Mouse (Mus musculus) forebrain, embryonic 14.5 days (tissue): ENCODE data around the gene Rps18. TPM values are rescaled to one million over a fixed set of nuclear protein-coding genes. Genes with fewer than 3 reads are reported as not detected.

Experiments used
- ATAC-seq: fragments of 200-750 bp; cut with Nextera tagmentation; 2 replicates; pipeline ENCODE4 v1.8.0; 2017; ENCODE audit warnings: mild to moderate bottlenecking, moderate library complexity
- DNase-seq: peaks from one replicate; pipeline ENCODE4 v3.0.0-alpha.2; 2015; ENCODE audit warnings: low spot score
- H3K27ac ChIP-seq: fragments of 300-500 bp; sonication (generic); 2 replicates; pipeline ENCODE4 v1.5.1; 2014; ENCODE audit warnings: low read depth, mild to moderate bottlenecking, control low read depth, low read length, moderate library complexity
- H3K27me3 ChIP-seq: fragments of 300-500 bp; sonication (generic); replicated peaks from 2 replicates; pipeline ENCODE4 v1.6.1; 2014; ENCODE audit warnings: low read length, control low read depth, mixed read lengths; ENCODE audit not compliant: control insufficient read depth, insufficient read depth
- H3K36me3 ChIP-seq: fragments of 300-500 bp; sonication (generic); 2 replicates; pipeline ENCODE4 v1.6.1; 2014; ENCODE audit warnings: low read length, control low read depth; ENCODE audit not compliant: control insufficient read depth, insufficient read depth
- H3K4me1 ChIP-seq: fragments of 300-500 bp; sonication (generic); 2 replicates; pipeline ENCODE4 v1.6.1; 2014; ENCODE audit warnings: antibody characterized with exemption, low read length, control low read depth; ENCODE audit not compliant: control insufficient read depth, insufficient read depth
- H3K4me2 ChIP-seq: fragments of 300-500 bp; sonication (generic); 2 replicates; pipeline ENCODE4 v1.6.1; 2014; ENCODE audit warnings: mild to moderate bottlenecking, control low read depth, low read length
- H3K4me3 ChIP-seq: fragments of 300-500 bp; sonication (generic); 2 replicates; pipeline ENCODE4 v1.5.1; 2014; ENCODE audit warnings: low read depth, low read length, control low read depth
- H3K9ac ChIP-seq: fragments of 300-500 bp; sonication (generic); 2 replicates; pipeline ENCODE4 v1.6.1; 2014; ENCODE audit warnings: mild to moderate bottlenecking, low read length, control low read depth, moderate library complexity
- H3K9me3 ChIP-seq: fragments of 300-500 bp; sonication (generic); replicated peaks from 2 replicates; pipeline ENCODE4 v1.6.1; 2016; ENCODE audit warnings: low read length, control low read depth, mixed read lengths; ENCODE audit not compliant: control insufficient read depth
- WGBS: fragments of 180-500 bp; shearing (Covaris S2); extraction: QIAGEN DNeasy Blood & Tissue Kit; methylation state at CpG from one replicate; pipeline ENCODE4 v1.1.7; 2014; 5-methylcytosine and 5-hydroxymethylcytosine counted together
- polyA plus RNA-seq: library from polyadenylated mRNA; unstranded; fragments of >200 nt; fragmentation: Nextera tagmentation; extraction: Ambion mirVana; gene quantifications from 2 replicates; pipeline ENCODE4 v1.2.1, GENCODE M21; 2014

The Rps18 gene
- polyA plus RNA-seq, 1 experiment from 2014 or later: 1,419 TPM

DNA sequence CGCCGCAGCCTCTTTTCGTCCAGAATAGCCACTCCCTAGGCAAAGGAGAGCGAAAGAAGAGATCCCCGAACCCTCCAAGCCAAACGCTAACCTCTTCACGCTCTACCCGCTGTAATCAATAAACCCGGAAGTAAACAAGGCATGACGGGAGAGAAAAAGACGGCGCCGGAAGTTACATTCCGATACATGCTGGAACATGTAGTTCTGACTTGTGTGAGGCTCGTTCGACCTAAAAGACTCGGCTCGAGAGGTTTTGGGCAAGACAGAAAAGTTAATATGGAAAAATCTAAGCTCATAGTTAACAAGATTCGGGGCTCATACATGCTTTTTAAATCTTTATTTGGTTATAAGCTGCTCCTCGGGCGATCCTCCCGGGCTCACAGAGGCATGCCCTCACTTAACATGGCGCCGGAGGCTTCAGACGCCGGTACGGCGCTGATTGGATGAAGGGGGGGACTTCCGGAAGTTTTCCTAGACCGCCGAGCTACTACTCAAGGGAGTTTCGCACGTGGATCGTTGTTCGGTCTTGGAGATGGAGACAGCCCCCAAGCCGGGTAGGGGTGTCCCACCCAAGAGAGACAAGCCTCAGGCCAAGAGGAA is 15.5 kb downstream of the Rps18 start, which contains the start of the genes Pfdn6 and Wdr46:
Gene Pfdn6, minus strand, starts transcription at position 138 of the 600 bp plus-strand sequence.
Gene Wdr46, plus strand, starts transcription at position 455 of the 600 bp plus-strand sequence.
- Histone ChIP-seq H3K27ac (no peak within 1 kb of the TSS), H3K4me2 (peak within 1 kb of the TSS; percentile 94), H3K36me3 (peaks cover 58% of the 10 kb centered on the region), H3K4me3 (peak within 1 kb of the TSS; percentile 62), H3K9me3 (no peaks in the 10 kb centered on the region), H3K9ac (peak within 1 kb of the TSS; percentile 68), H3K4me1 (peaks cover 10% of the 10 kb centered on the region), H3K27me3 (no peaks in the 10 kb centered on the region)
- under 1% methylated on average over 36 of the region's 36 CpGs for WGBS
- peak; percentile 95 for ATAC-seq
- peak; percentile 97 for DNase-seq

DNA sequence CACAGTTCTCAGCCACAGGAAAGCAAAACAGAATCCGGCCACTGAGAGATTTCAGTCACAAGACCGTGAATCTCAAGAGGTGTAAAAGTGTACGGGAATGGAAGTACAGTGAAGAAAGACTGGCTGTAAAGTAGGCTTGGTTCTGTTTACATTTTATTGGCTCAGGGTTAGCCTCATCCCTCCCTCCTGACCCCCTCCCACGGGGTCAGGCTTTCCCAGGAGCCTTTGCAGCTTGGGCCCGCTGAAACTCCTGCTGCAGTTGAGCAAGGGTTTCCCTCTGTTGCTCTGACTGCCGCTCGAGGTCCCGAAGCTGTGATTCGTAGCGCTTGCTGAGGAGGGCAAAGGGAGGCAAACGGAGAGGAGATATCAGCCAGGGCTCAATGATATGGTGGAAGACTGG is 17.0 kb downstream of the Rps18 start:
- no peak overlapping the region; the same call in 1 of the 2 replicates for H3K9ac ChIP-seq
- 90% methylated on average over 11 of the region's 11 CpGs for WGBS
- no peak overlapping the region; the same call in 1 of the 2 replicates for H3K4me2 ChIP-seq
- peaks cover 53% of the 10 kb centered on the region for H3K36me3 ChIP-seq
- H3K27me3 ChIP-seq: no peaks in the 10 kb centered on the region
- DNase-seq (no peak), ATAC-seq (no peak)
- no peaks in the 10 kb centered on the region for H3K9me3 ChIP-seq
- 0 out of 2 replicates have a peak overlapping the region, but pooled peaks have one; percentile 62 for H3K4me3 ChIP-seq
- no peak overlapping the region for H3K27ac ChIP-seq
- H3K4me1 ChIP-seq: peaks cover 10% of the 10 kb centered on the region

DNA sequence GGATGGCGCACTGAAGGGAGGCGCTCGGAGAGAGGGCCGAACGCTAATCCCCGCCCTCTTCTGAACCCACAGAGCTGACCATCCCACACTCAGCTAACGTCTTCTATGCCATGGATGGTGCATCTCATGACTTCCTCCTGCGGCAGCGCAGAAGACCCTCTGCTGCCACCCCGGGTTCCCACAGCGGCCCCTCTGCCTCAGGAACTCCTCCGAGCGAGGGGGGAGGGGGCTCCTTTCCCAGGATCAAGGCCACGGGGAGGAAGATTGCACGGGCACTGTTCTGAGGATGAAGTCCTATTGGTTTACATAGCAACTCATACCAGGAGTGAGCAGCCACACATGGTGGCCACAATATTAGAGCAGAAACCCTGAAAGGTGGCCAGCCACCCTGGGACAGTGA is 18.8 kb downstream of the Rps18 start:
- Histone ChIP-seq H3K27ac (no peak overlapping the region), H3K36me3 (peaks cover 58% of the 10 kb centered on the region), H3K9me3 (no peaks in the 10 kb centered on the region), H3K4me2 (no peak overlapping the region), H3K27me3 (no peaks in the 10 kb centered on the region), H3K4me1 (peaks cover 10% of the 10 kb centered on the region), H3K4me3 (no peak overlapping the region), H3K9ac (no peak overlapping the region)
- ATAC-seq (no peak), DNase-seq (no peak)
- 90% methylated on average over 15 of the region's 15 CpGs for WGBS

DNA sequence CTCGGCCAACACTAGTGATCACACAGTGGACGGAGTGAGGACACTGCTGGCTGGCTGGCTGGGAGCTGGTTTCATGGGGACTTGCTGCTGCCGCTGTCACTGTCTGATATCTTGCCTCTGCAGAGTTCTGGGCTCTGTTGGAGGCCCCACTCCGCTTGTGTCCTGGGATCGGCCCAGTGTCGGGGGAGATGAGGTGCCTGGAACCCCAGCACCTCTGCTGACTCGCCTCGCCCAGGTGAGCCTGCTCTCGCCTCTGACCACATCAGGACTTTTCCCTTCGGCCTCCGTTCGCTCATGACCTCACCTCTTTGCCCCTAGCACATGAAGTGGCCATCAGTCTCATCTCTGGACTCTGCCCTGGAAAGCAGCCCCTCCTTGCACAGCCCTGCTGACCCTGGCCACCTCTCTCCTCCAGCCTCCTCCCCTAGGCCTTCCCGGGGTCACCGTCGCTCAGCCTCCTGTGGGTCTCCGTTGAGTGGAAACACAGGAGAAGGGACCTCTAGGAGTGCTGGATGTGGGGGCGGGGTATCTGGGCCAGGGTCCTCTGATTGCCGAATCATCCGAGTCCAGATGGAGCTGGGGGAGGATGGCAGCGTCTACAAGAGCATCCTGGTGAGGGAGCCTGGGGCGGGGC is 20.3 kb downstream of the Rps18 start:
- Histone ChIP-seq H3K4me2 (no peak overlapping the region), H3K27ac (no peak overlapping the region), H3K4me1 (peaks cover 12% of the 10 kb centered on the region), H3K4me3 (no peak overlapping the region), H3K9me3 (no peaks in the 10 kb centered on the region), H3K27me3 (no peaks in the 10 kb centered on the region), H3K36me3 (peaks cover 56% of the 10 kb centered on the region), H3K9ac (no peak overlapping the region)
- 86% methylated on average over 21 of the region's 21 CpGs for WGBS
- no peak for ATAC-seq
- no peak for DNase-seq

- Histone ChIP-seq H3K27me3 (no peaks in the 10 kb centered on the region), H3K4me2 (no peak overlapping the region), H3K36me3 (peaks cover 47% of the 10 kb centered on the region), H3K4me3 (no peak overlapping the region), H3K9ac (no peak overlapping the region), H3K27ac (no peak overlapping the region), H3K4me1 (peaks cover 13% of the 10 kb centered on the region), H3K9me3 (no peaks in the 10 kb centered on the region)
- DNase-seq (no peak), ATAC-seq (no peak)
- WGBS: 90% methylated on average over 15 of the region's 15 CpGs
These were observed 22.8 kb downstream of the Rps18 start for GRCm38 (mm10) chr17:33932970-33933369.

GRCm38 (mm10) chr17:33932448-33932847 is 23.4 kb downstream of the Rps18 start:
- WGBS: 89% methylated on average over 14 of the region's 14 CpGs

DNA sequence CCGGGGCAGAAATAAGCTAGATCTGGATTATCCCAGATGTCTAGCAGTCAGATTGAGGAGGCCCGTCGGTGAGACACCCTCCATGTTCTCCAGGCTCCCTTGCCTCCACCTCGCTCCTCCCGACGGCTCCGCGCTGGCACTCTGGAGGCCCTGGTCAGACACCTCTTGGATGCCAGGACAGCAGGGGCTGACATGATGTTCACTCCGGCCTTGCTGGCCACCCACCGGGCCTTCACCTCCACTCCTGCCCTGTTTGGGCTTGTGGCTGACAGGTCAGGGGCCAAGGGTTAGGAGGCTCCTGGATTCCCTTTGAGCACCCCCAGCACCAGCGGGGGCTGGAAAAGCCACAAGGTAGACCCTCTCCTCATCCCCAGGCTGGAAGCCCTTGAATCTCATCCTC is 23.9 kb downstream of the Rps18 start:
- Histone ChIP-seq H3K27me3 (no peaks in the 10 kb centered on the region), H3K9ac (no peak overlapping the region; the same call in 1 of the 2 replicates), H3K36me3 (peaks cover 39% of the 10 kb centered on the region), H3K4me2 (no peak overlapping the region), H3K27ac (no peak overlapping the region), H3K4me3 (no peak overlapping the region; the same call in 1 of the 2 replicates), H3K4me1 (peaks cover 13% of the 10 kb centered on the region), H3K9me3 (no peaks in the 10 kb centered on the region)
- WGBS: 90% methylated on average over 11 of the region's 11 CpGs
- DNase-seq (no peak), ATAC-seq (no peak)

More at GRCm38 (mm10) chr17:33932448-33932847, 23.4 kb downstream of the Rps18 start:
- DNase-seq (no peak), ATAC-seq (no peak)
- H3K9ac ChIP-seq: no peak overlapping the region
- no peaks in the 10 kb centered on the region for H3K9me3 ChIP-seq
- peaks cover 13% of the 10 kb centered on the region for H3K4me1 ChIP-seq
- no peaks in the 10 kb centered on the region for H3K27me3 ChIP-seq
- H3K36me3 ChIP-seq: peaks cover 44% of the 10 kb centered on the region
- H3K4me2 ChIP-seq: no peak overlapping the region
- H3K4me3 ChIP-seq: no peak overlapping the region
- H3K27ac ChIP-seq: no peak overlapping the region

GRCm38 (mm10) chr17:33931159-33931866 is 24.5 kb downstream of the Rps18 start:
- H3K27ac ChIP-seq: no peak overlapping the region
- H3K4me3 ChIP-seq: peak overlapping the region; percentile 82
- DNase-seq: no peak
- H3K4me2 ChIP-seq: peak overlapping the region; percentile 99
- ATAC-seq: no peak
- H3K4me1 ChIP-seq: peaks cover 13% of the 10 kb centered on the region
- WGBS: 42% methylated on average over 18 of the region's 18 CpGs
- no peaks in the 10 kb centered on the region for H3K27me3 ChIP-seq
- peaks cover 35% of the 10 kb centered on the region for H3K36me3 ChIP-seq
- H3K9ac ChIP-seq: peak overlapping the region; percentile 93
- no peaks in the 10 kb centered on the region for H3K9me3 ChIP-seq
